ENCODE assay signal across 26 mouse cellular contexts in genomic region chr17:83936677-83937076, GRCm38 (mm10).
DNase-seq lines count a peak whose midpoint lies in the region; ATAC-seq and TF ChIP-seq lines count a peak whose summit lies in the region.
"Had no signal": no experiment of that assay in that cellular context is flagged by ENCODE, and none has a peak within 500 bp of the region (broad histone marks: within the 10 kb centered on the region; RNA-seq: fewer than 3 reads in every experiment).

No protein-coding gene starts in this region.

- H3K4me2 ChIP-seq in midbrain, embryonic 13.5 days (replicated peaks): no peak overlapping the region
- no peak overlapping the region for H3K4me2 ChIP-seq in heart, embryonic 11.5 days
- H3K4me2 ChIP-seq: embryonic facial prominence, embryonic 15.5 days; forebrain, embryonic 15.5 days; heart, embryonic 15.5 days; hindbrain, embryonic 14.5 days; lung, embryonic 14.5 days; midbrain, embryonic 12.5 days; neural tube, embryonic 13.5 days; stomach, embryonic 15.5 days had no signal

- peaks cover 30% of the 10 kb centered on the region for H3K4me1 ChIP-seq in midbrain, embryonic 10.5 days
- peaks cover 22% of the 10 kb centered on the region for H3K4me1 ChIP-seq in midbrain, embryonic 13.5 days (replicated peaks)
- peaks cover 54% of the 10 kb centered on the region for H3K4me1 ChIP-seq in G1E (ENCODE audit: insufficient read depth, low read depth, low read length)
- H3K4me1 ChIP-seq in limb, embryonic 10.5 days: peaks cover 79% of the 10 kb centered on the region
- no peaks in the 10 kb centered on the region for H3K4me1 ChIP-seq in heart, embryonic 11.5 days (ENCODE audit: control insufficient read depth, insufficient read depth, low read length)

- WGBS in midbrain, embryonic 10.5 days: 73% methylated on average over 9 of the region's 9 CpGs
- WGBS in midbrain, embryonic 13.5 days: 83% methylated on average over 9 of the region's 9 CpGs
- 40% methylated on average over 9 of the region's 9 CpGs for WGBS in limb, embryonic 10.5 days
- 63% methylated on average over 9 of the region's 9 CpGs for WGBS in heart, embryonic 11.5 days (ENCODE audit: insufficient replicate concordance)

- H3K36me3 ChIP-seq in midbrain, embryonic 10.5 days: no peaks in the 10 kb centered on the region
- H3K36me3 ChIP-seq in midbrain, embryonic 13.5 days: no peaks in the 10 kb centered on the region
- no peaks in the 10 kb centered on the region for H3K36me3 ChIP-seq in G1E (replicated peaks)
- H3K36me3 ChIP-seq in limb, embryonic 10.5 days: no peaks in the 10 kb centered on the region
- H3K36me3 ChIP-seq in heart, embryonic 11.5 days (ENCODE audit: control insufficient read depth, insufficient read depth, low read length): no peaks in the 10 kb centered on the region
- H3K36me3 ChIP-seq: embryonic facial prominence, embryonic 15.5 days; forebrain, embryonic 15.5 days; heart, embryonic 15.5 days; midbrain, embryonic 12.5 days; neural tube, embryonic 13.5 days; stomach, embryonic 15.5 days had no signal

- intact Hi-C loops in heart, postnatal 36 days (cut with DNase I): no loop called here

- no peaks in the 10 kb centered on the region for H3K27me3 ChIP-seq in midbrain, embryonic 10.5 days (ENCODE audit: low read depth, poor library complexity, severe bottlenecking)
- no peaks in the 10 kb centered on the region for H3K27me3 ChIP-seq in midbrain, embryonic 13.5 days
- no peaks in the 10 kb centered on the region; the same call in 1 of the 2 replicates for H3K27me3 ChIP-seq in G1E (ENCODE audit: insufficient read depth, low read length)
- H3K27me3 ChIP-seq in limb, embryonic 10.5 days (ENCODE audit: low read depth, poor library complexity, severe bottlenecking): no peaks in the 10 kb centered on the region
- no peaks in the 10 kb centered on the region for H3K27me3 ChIP-seq in heart, embryonic 11.5 days (ENCODE audit: control insufficient read depth, insufficient read depth, low read length)
- H3K27me3 ChIP-seq: embryonic facial prominence, embryonic 15.5 days; forebrain, embryonic 15.5 days; heart, embryonic 15.5 days; midbrain, embryonic 12.5 days; neural tube, embryonic 13.5 days; Patski; stomach, embryonic 15.5 days had no signal

- no peak overlapping the region for H3K4me3 ChIP-seq in midbrain, embryonic 10.5 days
- H3K4me3 ChIP-seq in midbrain, embryonic 13.5 days (replicated peaks): no peak overlapping the region
- H3K4me3 ChIP-seq in G1E (ENCODE audit: low read depth, low read length): no peak overlapping the region
- no peak overlapping the region for H3K4me3 ChIP-seq in limb, embryonic 10.5 days
- no peak overlapping the region for H3K4me3 ChIP-seq in heart, embryonic 11.5 days (ENCODE audit: low read depth, low read length)
- H3K4me3 ChIP-seq: embryonic facial prominence, embryonic 15.5 days; forebrain, embryonic 15.5 days; heart, embryonic 15.5 days; left cerebral cortex, adult 2 months; midbrain, embryonic 12.5 days; neural tube, embryonic 13.5 days; stomach, embryonic 15.5 days had no signal

- peak overlapping the region; percentile 55; the same call in 1 of the 2 replicates for H3K27ac ChIP-seq in midbrain, embryonic 10.5 days (replicated peaks)
- no peak overlapping the region for H3K27ac ChIP-seq in midbrain, embryonic 13.5 days
- peak overlapping the region; percentile 91 for H3K27ac ChIP-seq in limb, embryonic 10.5 days
- no peak overlapping the region for H3K27ac ChIP-seq in heart, embryonic 11.5 days (ENCODE audit: low read depth, low read length)
- H3K27ac ChIP-seq: forebrain, embryonic 15.5 days; heart, embryonic 15.5 days; hindbrain, embryonic 14.5 days; left cerebral cortex, adult 2 months; liver, embryonic 14.5 days; midbrain, embryonic 12.5 days; neural tube, embryonic 13.5 days; stomach, embryonic 15.5 days had no signal

- H3K9me3 ChIP-seq in midbrain, embryonic 10.5 days (replicated peaks): no peaks in the 10 kb centered on the region
- no peaks in the 10 kb centered on the region for H3K9me3 ChIP-seq in midbrain, embryonic 13.5 days
- H3K9me3 ChIP-seq in G1E (replicated peaks): peaks cover 10% of the 10 kb centered on the region
- H3K9me3 ChIP-seq in limb, embryonic 10.5 days (replicated peaks): no peaks in the 10 kb centered on the region
- no peaks in the 10 kb centered on the region for H3K9me3 ChIP-seq in heart, embryonic 11.5 days (replicated peaks; ENCODE audit: control insufficient read depth, low read length)
- H3K9me3 ChIP-seq: embryonic facial prominence, embryonic 15.5 days; forebrain, embryonic 15.5 days; heart, embryonic 15.5 days; midbrain, embryonic 12.5 days; neural tube, embryonic 13.5 days; stomach, embryonic 15.5 days had no signal

- ATAC-seq in midbrain, embryonic 13.5 days: no peak
- ATAC-seq in G1E (ENCODE audit: extremely low read depth, insufficient number of reproducible peaks, low FRiP score, poor library complexity, severe bottlenecking): peak; percentile 67
- ATAC-seq in heart, embryonic 11.5 days (replicated peaks; ENCODE audit: insufficient number of reproducible peaks, low FRiP score, low TSS enrichment): no peak
- ATAC-seq: forebrain, embryonic 15.5 days; intestine, postnatal 0 days; Patski had no signal

- TF ChIP-seq CTCF in G1E (IDR thresholded peaks at IDR 0.05; ENCODE audit: low read depth, low read length): no peak

- H3K9ac ChIP-seq in midbrain, embryonic 13.5 days (replicated peaks): no peak overlapping the region
- no peak overlapping the region for H3K9ac ChIP-seq in heart, embryonic 11.5 days (ENCODE audit: low read depth, low read length)
- H3K9ac ChIP-seq: embryonic facial prominence, embryonic 15.5 days; forebrain, embryonic 15.5 days; heart, embryonic 15.5 days; hindbrain, embryonic 14.5 days; liver, embryonic 14.5 days; lung, embryonic 14.5 days; midbrain, embryonic 12.5 days; neural tube, embryonic 13.5 days; stomach, embryonic 15.5 days had no signal

- no peak for DNase-seq in midbrain, embryonic 10.5 days (ENCODE audit: low spot score)
- no peak for DNase-seq in G1E (ENCODE audit: low spot score)
- DNase-seq in limb, embryonic 10.5 days (ENCODE audit: low spot score): no peak
- DNase-seq in heart, postnatal 36 days: no peak
- DNase-seq in lung, postnatal 36 days: no peak
- DNase-seq: adrenal gland, postnatal 25 days; cerebellum, adult 18-20 months; cerebellum, postnatal 10 days; kidney, adult 9 months; kidney, postnatal 10 days; liver; lung, embryonic 14.5 days; lung, postnatal 14 days had no signal

Comparison
In these comparisons a context has a peak if more than half of its experiments do, and no peak if none do; other contexts are left out.
1. H3K27ac ChIP-seq: peak in midbrain, embryonic 10.5 days (single experiment) and limb, embryonic 10.5 days (single experiment); none in midbrain, embryonic 13.5 days (single experiment) and heart, embryonic 11.5 days (single experiment).